Mouse (Mus musculus) heart, adult 2 months (tissue): ENCODE results near the gene Mecr.

ENCODE experiments used
- CTCF ChIP-seq: fragments of 200-600 bp; IDR thresholded peaks from 2 replicates; pipeline ENCODE4 v1.8.1; 2022; ENCODE audit warnings: antibody characterized with exemption, mild to moderate bottlenecking, moderate library complexity
- EP300 ChIP-seq: fragments of 200-500 bp; IDR thresholded peaks from 2 replicates; pipeline ENCODE4 v1.6.1; 2011; ENCODE audit warnings: low read depth, low read length, control low read depth; ENCODE audit not compliant: insufficient read depth
- POLR2A ChIP-seq: fragments of 200-500 bp; IDR thresholded peaks from 2 replicates; pipeline ENCODE4 v1.6.1; 2011; ENCODE audit warnings: mild to moderate bottlenecking, low read depth, low read length, control low read depth; ENCODE audit not compliant: insufficient read depth

- no peak for TF ChIP-seq CTCF
- no peak for TF ChIP-seq POLR2A
- no peak for TF ChIP-seq EP300
These were observed 67.1 kb downstream of the Mecr start for GRCm38 (mm10) chr4:131910237-131910994.
